Mouse (Mus musculus) frontal cortex, postnatal 10 days (tissue): Measurements from ENCODE around the gene Prr15l.

Source experiments
- DNase-seq, 2 experiments: peaks; one replicate each; pipeline ENCODE4 v3.0.0; 2022; ENCODE audit warnings: low spot score in 2 of 2, mixed read lengths in 1 of 2

Gene Prr15l

DNA sequence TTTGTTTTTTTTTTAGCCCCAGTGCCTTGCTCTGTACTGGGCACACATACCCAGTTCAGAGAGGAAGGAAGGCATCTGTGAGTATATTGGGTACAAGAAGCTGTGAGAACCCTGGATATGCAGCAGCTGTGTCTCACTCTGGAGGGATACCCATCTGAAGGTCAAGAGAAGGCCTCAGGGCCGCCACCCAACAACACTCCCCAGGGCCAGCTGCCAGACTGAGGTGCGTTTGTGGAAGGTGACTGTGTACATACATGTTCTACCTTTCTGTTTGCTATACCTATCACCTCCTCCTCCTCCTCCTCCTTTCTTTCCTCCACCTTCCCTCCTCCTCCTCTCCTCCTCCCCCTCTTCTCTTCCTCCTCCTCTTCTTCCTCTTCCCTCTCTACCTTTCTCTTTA, at the start of gene Prr15l:
Prr15l (plus strand) TSS at position 17 of the 400 bp plus-strand sequence.
- DNase-seq, result no peak

DNA sequence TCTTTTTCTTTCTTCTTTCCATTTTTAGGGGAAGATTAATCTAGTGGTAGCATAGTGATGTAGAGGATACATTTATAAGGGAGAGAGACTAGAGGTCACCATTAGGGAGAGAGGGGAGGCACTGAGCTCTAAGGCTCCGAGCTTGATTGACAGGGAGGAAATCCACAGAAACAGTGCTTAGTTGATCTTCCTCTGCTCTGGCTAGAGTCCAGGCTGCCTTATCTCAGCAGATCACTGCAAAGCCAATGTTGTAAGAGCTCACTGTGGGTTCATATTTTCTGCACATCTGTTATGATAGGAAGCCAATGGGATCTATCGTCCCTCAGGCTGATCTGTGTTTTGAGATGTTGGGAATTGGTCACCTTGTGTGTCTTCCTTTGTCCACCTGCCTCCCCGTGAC, 49.2 kb upstream of the Prr15l start:
- DNase-seq, result no peak

DNA sequence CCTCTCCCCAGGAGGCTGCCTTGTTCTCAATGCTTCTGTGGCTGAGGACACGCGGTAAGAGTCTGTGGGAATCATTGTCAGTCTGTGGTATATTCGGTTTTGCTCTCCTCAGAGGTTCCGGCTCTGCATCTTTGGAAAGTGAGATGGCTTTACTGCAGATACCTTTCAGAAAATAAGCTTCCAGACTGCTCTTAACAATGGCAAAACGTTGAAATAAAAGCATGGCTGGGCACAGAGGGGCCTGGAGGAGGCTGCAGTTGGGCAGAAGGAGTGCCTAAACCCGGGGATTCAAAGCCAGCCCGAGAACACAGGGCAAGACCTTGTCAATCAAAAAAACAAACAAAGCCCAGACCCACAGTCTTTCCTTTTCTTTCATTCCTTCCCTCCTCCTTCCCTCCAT, 48.5 kb upstream of the Prr15l start:
- no peak for DNase-seq

DNA sequence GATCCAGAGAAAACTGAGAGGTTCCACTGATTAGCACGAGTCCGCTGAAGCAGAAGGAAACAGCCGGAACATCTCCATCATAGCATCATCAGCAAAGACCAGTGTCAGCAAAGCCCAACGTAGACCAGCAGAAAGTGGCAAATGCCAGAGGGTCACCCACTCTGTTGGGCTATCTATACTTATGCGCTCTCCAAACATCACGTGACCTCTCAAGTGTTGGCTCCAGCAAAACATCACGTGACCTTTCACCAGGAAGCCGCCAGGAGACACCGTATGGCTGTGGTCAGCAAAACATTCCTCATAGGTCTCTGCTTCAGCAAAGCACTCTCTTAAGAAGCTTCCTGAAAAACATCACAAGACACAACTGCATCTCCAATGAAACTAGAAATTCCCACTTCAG, 47.6 kb upstream of the Prr15l start:
- DNase-seq, result no peak

GRCm38 (mm10) chr11:96885901-96886340, 42.0 kb upstream of the Prr15l start:
- DNase-seq, result no peak

- no peak for DNase-seq
Measured at GRCm38 (mm10) chr11:96886942-96887546, 40.9 kb upstream of the Prr15l start.

- no peak for DNase-seq
Measured at GRCm38 (mm10) chr11:96891784-96892527, 35.9 kb upstream of the Prr15l start.

DNA sequence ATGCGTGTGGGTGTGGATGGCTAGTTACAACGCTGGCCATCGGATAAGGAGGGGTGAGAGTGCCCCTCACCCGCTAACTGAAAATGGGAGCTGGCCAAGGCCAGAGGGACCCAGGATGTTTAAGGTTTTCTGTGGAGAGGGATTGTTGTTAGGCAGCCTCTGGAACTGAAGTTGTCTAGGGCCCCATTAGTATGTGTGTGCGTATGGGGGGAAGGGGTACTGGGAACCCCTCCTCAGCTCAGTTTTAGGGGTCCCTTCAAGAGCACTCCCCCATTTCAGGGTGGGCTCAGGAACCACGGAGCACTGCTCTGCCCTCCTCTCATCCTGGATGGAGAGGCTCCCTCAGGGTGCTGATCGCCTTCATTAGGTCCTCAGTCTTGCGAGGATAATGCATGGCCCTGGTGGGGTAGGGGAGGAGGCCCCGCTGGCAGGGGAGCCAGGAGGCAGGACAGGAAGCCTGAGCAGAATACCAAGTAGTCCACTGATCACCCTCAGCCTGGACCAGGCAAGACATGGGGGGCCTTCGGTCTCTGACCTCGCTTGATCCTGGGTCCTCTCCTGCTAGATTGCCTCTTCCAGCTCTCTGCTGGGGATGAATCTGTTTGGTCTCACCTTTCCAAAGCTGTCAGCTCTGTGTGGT, 34.6 kb upstream of the Prr15l start:
- DNase-seq, result no peak

GRCm38 (mm10) chr11:96895886-96896285, 32.0 kb upstream of the Prr15l start:
- no peak for DNase-seq

GRCm38 (mm10) chr11:96899449-96900306, 28.2 kb upstream of the Prr15l start:
- no peak for DNase-seq

- no peak for DNase-seq
Measured at GRCm38 (mm10) chr11:96901332-96901731, 26.6 kb upstream of the Prr15l start.

- DNase-seq, result no peak
Measured at GRCm38 (mm10) chr11:96902639-96903635, 25.0 kb upstream of the Prr15l start.

DNA sequence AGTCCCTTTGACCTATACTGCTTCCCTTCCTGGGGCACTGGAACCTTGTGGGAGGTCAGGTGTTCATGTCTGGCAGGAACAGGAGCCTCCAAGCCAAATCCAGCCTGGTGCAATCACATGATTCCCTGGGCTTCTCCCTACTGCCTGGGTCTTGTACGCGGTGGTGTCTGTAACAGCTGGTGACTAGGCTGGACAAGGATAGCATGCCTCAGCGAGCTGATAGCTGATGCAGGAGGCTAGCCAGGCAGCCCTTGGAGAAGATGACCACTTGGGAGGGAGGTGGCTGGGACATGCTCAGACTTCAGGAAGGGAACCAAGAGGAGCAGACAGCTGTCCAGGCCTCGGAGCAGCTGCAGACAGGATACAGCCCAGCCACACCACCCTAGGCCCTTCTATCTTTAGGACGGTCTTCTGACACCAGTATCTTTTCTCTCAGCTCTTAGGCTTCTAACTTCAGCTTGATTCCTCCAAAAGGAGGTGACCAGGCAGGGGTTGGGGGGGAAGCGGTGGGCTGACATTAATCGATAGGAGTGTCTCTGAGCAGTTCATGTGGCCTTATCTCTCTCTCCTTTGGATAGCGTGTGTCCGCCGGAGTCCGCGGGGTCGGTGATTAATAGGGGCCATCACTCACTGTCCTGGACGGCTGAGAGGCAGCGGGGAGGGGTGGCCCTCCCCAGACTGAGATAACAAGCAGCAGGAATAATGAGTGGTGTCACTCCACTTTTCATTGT, 21.3 kb upstream of the Prr15l start:
- DNase-seq, result no peak

DNA sequence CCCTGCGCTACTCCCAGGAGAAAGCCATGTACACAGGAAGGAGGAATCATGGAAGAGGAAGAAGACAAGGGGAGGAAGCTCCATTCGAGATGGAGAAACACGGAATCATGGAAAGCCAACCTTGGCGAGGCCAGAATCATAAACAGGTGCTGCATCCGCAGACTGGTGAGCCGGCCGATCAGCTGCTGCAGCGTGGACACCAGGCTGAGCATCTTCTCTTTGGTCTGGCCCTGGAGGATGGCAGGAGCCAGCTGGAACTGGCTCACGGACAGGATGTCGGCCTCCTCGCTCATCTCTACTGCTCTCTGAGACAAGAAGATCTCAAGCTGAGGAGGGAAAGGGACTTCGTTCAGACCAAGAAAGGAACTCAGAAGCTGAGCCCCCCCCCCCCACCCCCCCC, 19.3 kb upstream of the Prr15l start:
- DNase-seq, result no peak

GRCm38 (mm10) chr11:96910003-96910402, 17.9 kb upstream of the Prr15l start:
- DNase-seq, result peak; percentile 59 to 80

GRCm38 (mm10) chr11:96912682-96913081, 15.2 kb upstream of the Prr15l start:
- no peak for DNase-seq

- DNase-seq, result peak; percentile 98 to 99
Measured at GRCm38 (mm10) chr11:96916044-96916884, 11.6 kb upstream of the Prr15l start, which contains the start of gene Cdk5rap3. TSS of gene Cdk5rap3 (minus strand) at chr11:96916496.

GRCm38 (mm10) chr11:96916885-96917396, 11.0 kb upstream of the Prr15l start:
- no peak for DNase-seq

DNA sequence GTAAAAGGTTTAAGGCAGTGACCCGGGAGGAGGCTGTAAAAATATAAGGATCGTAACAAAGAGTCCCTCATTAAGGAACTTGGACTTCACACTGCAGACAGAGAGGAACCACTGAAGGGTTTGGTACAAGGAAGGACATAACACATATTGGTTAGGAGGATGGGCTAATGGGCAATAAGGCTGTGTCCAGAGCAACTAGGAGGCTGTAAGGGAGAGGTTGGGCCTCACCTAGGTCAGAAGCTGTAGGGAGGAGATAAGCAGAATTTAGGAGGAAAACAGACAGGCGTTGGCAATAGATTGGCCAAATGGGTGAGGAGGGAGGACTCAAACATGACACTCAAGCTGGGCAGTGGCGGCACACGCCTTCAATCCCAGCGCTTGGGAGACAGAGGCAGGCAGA, 10.5 kb upstream of the Prr15l start:
- DNase-seq, result no peak
